Mouse (Mus musculus): ENCODE measurements at regions not wholly inside any gene's neighbourhood (a gene's known extent, or its start where the extent isn't known, plus 50 kb on each side); places are given as distances from the start of the nearest gene placed in this dataset.

DNA sequence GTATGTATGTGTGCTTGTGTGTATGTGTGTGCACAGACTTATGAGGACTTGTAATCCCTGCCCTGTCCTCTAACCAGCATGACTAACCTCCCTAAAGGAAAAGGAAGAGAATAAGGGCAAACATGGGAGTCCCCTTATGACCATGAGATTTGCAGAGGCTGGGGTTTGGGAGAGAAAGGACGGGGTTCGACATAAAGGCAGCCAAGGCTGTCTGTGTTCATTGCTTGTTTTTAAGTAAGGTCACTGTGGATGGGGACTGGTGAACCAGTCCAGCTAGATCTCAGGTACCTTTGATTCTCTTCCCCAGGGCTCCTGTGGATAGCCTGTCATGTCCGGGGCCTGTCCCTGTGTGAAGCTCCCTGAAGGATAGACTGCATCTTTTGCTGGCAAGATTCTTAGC, 55.6 kb downstream of the Irf2bp2 start:
- DNase-seq: no peak

DNA sequence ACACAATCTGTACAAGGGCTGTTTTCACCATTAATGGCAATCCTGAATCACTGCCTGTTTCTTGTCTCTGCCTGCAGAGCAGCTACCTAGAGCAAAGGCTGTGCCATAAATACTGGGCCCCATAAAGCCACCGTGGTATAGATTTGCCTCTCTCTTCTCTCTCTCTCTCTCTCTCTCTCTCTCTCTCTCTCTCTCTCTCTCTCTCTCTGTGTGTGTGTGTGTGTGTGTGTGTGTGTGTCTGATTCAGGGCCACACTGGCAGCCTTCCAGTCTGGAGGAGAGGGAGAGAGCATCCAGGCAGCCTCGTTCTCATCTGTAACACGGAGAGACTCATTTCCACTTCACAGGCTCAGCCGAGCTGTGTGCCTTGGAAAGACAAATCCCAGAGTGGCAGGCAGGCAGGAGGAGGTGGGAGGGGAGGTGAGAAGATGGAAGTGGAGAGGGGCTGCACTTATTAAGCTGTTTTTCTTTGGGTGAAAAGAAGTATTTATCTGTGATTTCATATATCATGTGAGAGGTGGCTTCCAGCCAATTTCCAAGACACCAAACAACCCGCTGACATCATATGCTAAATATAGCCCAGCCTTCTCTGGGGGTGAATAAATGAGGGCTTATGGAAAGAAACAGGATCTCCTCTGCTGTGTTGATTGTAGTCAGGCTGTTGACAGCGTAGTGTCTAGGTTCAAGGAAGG, 56.7 kb downstream of the Irf2bp2 start:
- DNase-seq: peak; percentile 76 to 84

DNA sequence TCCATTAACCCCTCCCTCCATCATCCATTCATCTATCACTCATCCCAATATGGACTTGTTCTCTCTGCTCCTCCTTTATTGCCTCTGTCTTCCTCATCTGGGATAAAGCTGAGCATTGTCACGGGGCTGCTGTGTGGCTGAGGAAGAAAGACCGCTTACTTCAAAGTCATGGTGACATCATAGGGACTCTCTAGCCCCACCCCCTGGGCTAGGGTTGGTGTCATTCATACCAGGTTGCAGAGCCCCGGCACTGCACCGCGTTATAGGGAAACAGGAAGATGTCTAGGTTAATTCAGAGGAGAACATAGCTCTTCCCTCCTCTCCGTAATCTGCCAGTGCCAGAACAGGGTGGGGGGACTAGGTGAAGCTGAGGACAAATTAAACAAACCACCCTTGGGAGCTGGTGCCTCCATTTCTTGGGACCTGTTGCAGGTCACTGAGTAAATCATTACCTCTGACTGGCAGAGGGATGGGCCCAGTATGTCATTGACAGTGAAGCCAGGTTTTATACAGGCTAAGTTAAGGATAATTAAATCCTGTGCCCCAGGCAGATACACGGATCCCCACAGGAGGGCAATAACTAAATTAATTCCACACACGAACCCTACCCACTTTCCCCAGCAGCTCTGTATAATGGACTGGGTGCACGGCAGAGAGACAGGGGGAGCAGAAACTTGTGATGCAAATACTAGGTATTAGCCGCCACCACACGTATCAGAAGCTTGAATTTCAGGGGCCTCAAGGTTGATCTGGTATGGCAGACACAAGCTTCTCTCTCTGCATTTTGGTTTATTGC, 57.5 kb downstream of the Irf2bp2 start:
- DNase-seq: peak; percentile 37 to 52

DNA sequence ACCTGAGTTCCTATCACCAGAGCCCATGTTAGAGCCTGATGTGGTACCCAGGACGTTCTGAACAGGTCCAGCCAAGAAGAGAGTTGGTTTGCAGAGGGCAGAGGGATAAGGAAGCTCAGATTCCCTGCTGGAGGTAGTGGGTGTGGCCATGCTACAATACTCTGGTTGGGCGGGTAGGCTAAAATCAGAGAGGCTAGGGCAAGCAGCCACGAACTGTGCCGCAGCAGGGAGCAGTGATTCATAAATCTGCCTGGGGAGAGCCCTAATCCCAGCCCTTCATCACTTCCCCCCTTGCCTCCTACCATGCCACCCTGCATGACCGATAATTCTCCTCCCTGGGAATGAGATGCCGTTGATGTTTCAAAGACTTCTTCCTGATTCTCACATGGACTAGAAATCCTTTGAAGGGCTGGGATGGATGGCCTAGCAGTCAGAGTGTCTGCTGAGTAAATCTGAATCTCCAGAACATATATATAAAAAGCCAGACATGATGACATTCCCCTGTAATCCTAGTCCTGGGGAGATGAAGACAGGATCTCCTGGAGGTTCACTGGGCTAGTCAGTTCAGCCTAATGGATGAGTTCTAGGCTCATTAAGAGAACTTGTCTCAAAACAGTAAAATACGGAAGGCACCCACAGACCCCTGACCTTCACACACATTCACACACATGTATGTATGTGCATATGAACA, 57.6 kb upstream of the Tarbp1 start:
- peak in 1 of 2 experiments; percentile 43 for DNase-seq

DNA sequence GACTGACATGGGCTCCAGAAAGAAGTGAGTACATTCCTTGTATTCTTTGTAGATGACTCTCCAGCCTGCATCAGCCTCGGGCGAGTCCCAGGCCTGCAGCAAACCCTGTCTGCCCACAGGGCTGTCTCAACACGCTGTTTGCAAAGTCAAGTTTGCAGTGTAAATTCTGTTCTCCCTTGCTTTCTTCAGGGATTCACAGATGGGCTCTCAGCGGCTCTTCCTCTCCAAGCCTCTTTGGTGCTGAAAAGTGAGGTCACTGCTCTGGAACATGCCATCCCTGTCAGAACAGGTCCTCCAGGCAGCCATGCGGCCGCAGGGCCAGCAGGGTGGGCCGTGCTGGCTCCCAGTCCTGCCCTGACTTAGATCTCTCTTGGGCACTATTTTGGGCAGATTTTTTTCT, 56.6 kb upstream of the Tarbp1 start:
- DNase-seq: no peak

DNA sequence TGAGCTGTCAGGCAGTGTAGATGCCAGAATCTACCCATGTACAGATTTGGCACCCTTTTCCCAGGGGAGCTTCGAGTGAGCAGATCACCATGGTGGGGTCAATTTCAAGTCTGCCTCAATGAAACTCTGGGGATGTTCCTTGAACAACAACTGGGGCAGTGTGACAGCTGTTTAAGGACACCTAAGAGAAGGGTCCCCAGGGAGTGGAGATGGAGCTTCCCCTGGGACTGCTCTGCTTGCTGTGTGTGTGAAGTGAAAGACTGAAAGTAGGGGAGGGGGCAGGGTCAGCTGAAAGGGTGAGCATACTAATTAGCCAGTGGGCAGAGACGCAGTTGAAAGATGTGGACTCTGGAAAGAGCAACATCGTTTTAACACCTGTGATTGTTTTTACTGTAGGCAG, 54.5 kb upstream of the Tarbp1 start:
- DNase-seq: no peak

DNA sequence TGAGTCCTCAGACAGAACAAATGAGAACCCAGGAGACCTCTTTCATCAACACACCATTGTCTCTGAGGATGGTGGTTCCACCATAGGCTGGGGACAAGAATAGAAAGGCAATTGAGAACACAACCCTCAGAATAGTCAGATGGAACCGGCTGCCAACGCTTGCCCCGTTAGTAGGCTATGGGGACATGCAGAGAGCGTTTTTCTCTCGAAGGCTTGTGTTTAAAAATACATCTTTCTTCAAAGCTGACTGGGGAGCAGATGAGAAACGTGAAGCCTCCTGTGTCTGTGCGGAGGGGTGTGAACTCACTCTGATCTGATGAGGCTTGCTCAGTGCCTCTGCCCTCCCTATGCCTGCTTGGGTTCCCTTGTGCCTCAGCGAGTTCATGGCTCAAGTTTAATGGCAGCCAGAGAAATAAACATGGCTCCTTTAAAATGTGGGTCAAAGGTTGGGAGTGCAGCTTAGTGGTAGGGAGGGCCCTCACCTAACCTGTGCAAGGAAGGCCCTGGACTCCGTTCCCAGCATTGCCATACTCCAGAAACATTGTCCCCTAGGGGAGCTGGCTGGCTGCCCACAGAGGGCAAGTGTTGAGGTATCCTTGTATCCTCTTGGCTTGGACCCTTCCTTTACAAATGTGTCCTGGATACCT, 53.7 kb upstream of the Tarbp1 start:
- no peak for DNase-seq

DNA sequence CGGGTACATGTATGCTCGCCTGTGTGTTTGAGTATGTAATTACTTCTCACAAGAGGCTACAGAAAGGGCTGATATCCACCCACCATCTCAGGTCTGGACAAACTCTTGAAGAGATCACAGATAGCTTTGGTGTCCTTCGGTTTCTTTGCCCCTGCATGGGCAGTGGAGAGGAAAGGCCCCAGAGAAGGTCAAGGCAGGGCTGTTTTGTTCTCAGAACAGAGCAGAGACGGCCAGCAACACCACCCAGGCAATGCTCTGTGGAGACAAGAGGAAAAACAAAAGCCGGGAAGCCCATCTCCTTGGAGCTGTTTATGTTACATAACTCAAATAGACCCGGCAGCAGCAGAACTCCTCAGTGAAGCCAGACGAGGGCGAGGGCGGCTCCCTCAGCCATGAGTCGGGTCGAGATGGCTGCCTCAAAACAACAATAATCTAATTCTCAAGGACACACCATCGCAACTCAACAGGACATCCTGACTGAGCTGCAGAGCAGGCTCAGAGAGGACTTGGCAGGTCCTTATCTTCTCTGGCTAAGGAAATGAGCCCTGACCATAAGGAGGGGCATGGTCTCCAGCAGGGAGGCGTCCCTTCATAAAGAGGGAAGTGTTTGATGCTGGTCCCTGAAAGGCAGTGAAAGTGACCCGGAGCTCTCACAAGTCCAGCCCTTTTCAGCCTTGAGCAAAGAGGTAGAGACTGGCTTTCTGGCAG, 52.2 kb upstream of the Tarbp1 start:
- DNase-seq: peak; percentile 66 to 72

DNA sequence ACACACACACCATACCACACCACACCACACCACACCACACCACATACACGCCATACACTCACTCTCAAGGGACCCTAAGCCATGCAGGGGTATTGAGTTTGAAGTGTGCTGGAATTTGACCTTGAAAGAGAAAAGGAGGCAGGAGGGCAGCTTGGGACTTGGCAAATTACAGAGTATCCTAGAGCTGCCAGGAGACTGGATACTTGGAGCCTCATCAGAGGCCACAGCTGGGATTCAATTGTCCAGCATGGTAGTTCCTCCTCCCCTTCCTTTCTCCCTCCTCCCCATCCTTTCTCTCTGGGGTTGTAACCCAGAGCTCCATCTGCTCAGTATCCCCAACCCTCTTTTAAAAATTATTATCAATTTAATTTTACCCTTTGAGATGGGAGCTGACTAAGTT, 50.7 kb upstream of the Tarbp1 start:
- DNase-seq: no peak

Measured in adrenal gland, postnatal 36 days (tissue).